Mouse (Mus musculus) heart, embryonic 11.5 days (tissue): ENCODE measurements around the gene Tst. TPM values are rescaled to one million over a fixed set of nuclear protein-coding genes. Genes with fewer than 3 reads are reported as not detected.
A peak's percentile ranks its signal among the peaks of the same experiment; 100 is the strongest.

Experiments used
- ATAC-seq: fragments of 200-750 bp; cut with Nextera tagmentation; replicated peaks from 2 replicates; pipeline ENCODE4 v1.8.0; 2017; ENCODE audit warnings: moderate library complexity; ENCODE audit not compliant: insufficient number of reproducible peaks, low FRiP score, low TSS enrichment
- H3K27ac ChIP-seq: fragments of 300-500 bp; sonication (generic); 2 replicates; pipeline ENCODE4 v1.5.1; 2014; ENCODE audit warnings: mild to moderate bottlenecking, low read depth, low read length
- H3K27me3 ChIP-seq: fragments of 300-500 bp; sonication (generic); 2 replicates; pipeline ENCODE4 v1.6.1; 2014; ENCODE audit warnings: mild to moderate bottlenecking, low read length, mixed read lengths; ENCODE audit not compliant: control insufficient read depth, insufficient read depth
- H3K36me3 ChIP-seq: fragments of 300-500 bp; sonication (generic); 2 replicates; pipeline ENCODE4 v1.6.1; 2014; ENCODE audit warnings: mild to moderate bottlenecking, low read length, moderate library complexity, mixed read lengths; ENCODE audit not compliant: control insufficient read depth, insufficient read depth
- H3K4me1 ChIP-seq: fragments of 300-500 bp; sonication (generic); 2 replicates; pipeline ENCODE4 v1.6.1; 2014; ENCODE audit warnings: low read length; ENCODE audit not compliant: control insufficient read depth, insufficient read depth
- H3K4me2 ChIP-seq: fragments of 300-500 bp; sonication (generic); 2 replicates; pipeline ENCODE4 v1.6.1; 2014; ENCODE audit warnings: mild to moderate bottlenecking, moderate library complexity
- H3K4me3 ChIP-seq: fragments of 300-500 bp; sonication (generic); 2 replicates; pipeline ENCODE4 v1.5.1; 2014; ENCODE audit warnings: low read depth, low read length
- H3K9ac ChIP-seq: fragments of 300-500 bp; sonication (generic); 2 replicates; pipeline ENCODE4 v1.6.1; 2014; ENCODE audit warnings: mild to moderate bottlenecking, low read depth, low read length, moderate library complexity
- H3K9me3 ChIP-seq: fragments of 300-500 bp; sonication (generic); replicated peaks from 2 replicates; pipeline ENCODE4 v1.6.1; 2016; ENCODE audit warnings: low read length; ENCODE audit not compliant: control insufficient read depth
- WGBS: fragments of 180-500 bp; shearing (Covaris S2); extraction: QIAGEN DNeasy Blood & Tissue Kit; methylation state at CpG from one replicate; pipeline ENCODE4 v1.1.7; 2014; ENCODE audit not compliant: insufficient replicate concordance; 5-methylcytosine and 5-hydroxymethylcytosine counted together
- polyA plus RNA-seq: library from polyadenylated mRNA; unstranded; fragments of >200 nt; fragmentation: Nextera tagmentation; extraction: Ambion mirVana; gene quantifications from 2 replicates; pipeline ENCODE4 v1.2.1, GENCODE M21; 2014

The Tst gene
- polyA plus RNA-seq, 1 experiment from 2014 or later, result 13.5 TPM

DNA sequence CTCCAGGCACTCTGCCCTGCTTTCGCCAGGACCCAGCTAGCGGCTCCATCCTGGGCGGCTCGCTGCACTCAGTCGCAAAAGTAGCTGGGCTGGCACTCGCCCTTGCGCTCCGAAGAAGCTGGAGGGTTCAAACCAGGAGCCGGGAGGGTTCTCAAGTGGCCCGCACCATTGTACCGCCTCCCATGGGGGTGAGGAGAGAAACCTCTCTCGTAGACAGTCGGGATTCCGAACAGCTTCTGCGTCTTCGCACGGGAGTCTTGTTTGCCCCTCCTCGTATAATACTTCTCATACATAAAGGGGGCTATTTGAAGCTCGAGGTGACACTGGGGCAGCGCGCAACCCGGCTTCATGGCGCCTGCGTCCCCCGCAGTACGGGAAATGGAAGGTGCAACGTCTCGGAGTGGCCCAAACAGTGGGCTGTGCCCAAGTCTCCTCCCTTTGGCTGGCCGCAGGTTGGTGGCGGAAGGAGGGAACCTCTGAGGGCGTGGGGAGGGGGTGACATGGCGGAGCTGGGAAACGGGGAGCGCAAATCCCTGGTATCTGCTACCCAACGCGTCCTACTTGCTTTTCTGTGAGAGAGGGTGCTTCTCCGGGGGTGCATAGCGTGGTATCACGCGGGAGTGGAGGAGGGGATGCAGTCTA, 707 bp upstream of the Tst start, which contains the start of gene Mpst:
Mpst (plus strand) TSS at position 124 of the 642 bp plus-strand sequence.
- Histone ChIP-seq H3K9ac (peak within 1 kb of the TSS; percentile 85), H3K9me3 (no peaks in the 10 kb centered on the region), H3K4me1 (peaks cover 30% of the 10 kb centered on the region), H3K4me3 (peak within 1 kb of the TSS; percentile 69), H3K4me2 (peak within 1 kb of the TSS; percentile 97), H3K27me3 (peaks cover 30% of the 10 kb centered on the region), H3K36me3 (no peaks in the 10 kb centered on the region), H3K27ac (peak within 1 kb of the TSS; percentile 88)
- WGBS, result under 1% methylated on average over 40 of the region's 40 CpGs
- ATAC-seq, result peak; percentile 86

- Histone ChIP-seq H3K4me2 (peak overlapping the region; percentile 97), H3K27ac (no peak overlapping the region), H3K9me3 (no peaks in the 10 kb centered on the region), H3K4me1 (peaks cover 27% of the 10 kb centered on the region), H3K27me3 (peaks cover 17% of the 10 kb centered on the region), H3K9ac (peak overlapping the region; percentile 85; the same call in 1 of the 2 replicates), H3K36me3 (no peaks in the 10 kb centered on the region), H3K4me3 (peak overlapping the region; percentile 69)
- 52% methylated on average over 11 of the region's 11 CpGs for WGBS
- ATAC-seq, result no peak
Measured at GRCm38 (mm10) chr15:78405098-78405497, 609 bp downstream of the Tst start.

DNA sequence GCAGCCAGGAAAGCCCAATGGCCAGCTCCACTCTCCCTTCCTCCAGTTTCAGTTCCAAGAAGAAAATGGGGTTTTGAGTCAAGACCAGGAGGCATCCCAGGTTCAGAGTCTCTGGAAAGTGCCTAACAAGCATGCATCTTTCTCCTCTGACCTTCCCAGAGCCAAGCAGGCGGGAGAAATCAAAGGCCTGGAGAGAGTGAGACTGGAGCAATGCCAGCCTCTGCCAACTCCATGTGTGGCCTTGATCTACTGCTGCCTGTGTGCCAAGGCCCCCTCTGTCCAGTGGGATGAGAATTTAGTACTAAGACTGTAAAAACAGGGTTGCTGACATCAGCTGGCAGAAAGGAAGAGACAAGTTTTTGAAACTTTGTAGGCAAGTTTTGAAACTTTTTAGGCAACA, 1.8 kb downstream of the Tst start:
- H3K4me3 ChIP-seq, result no peak overlapping the region
- H3K9ac ChIP-seq, result no peak overlapping the region

DNA sequence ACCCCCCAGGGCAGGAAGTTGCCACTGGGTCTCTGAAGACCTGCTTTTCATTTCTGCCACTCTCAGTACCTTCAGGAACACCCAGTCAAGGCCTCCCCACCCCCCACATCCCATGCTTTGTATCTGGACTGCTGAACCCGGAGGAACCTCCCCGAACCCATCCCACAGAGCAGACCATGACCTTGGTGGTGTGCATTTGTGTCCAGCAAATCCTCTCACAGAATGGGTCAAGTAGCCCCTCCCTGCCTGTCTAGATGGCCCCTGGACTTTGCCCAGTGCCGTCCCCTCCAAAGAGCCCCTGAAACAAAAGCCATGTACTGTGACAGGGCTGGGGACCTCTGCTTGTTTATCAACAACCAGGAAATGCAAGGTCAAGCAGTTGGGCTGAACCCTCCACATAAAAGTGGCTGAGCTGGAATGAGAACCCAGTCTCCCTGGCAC, 2.4 kb downstream of the Tst start:
- Histone ChIP-seq H3K4me1 (peaks cover 22% of the 10 kb centered on the region), H3K36me3 (no peaks in the 10 kb centered on the region), H3K9me3 (no peaks in the 10 kb centered on the region), H3K27ac (peak overlapping the region; percentile 24; the same call in 1 of the 2 replicates), H3K4me3 (no peak overlapping the region), H3K9ac (0 out of 2 replicates have a peak overlapping the region, but pooled peaks have one; percentile 39), H3K27me3 (no peaks in the 10 kb centered on the region), H3K4me2 (0 out of 2 replicates have a peak overlapping the region, but pooled peaks have one; percentile 6)
- WGBS, result 47% methylated on average over 3 of the region's 3 CpGs
- no peak for ATAC-seq

More for the DNA sequence above, 1.8 kb downstream of the Tst start:
- H3K27ac ChIP-seq, result peak overlapping the region; percentile 24; the same call in 1 of the 2 replicates
- H3K4me1 ChIP-seq, result peaks cover 22% of the 10 kb centered on the region
- no peak for ATAC-seq
- H3K4me2 ChIP-seq, result peak overlapping the region; percentile 0; the same call in 1 of the 2 replicates
- H3K36me3 ChIP-seq, result no peaks in the 10 kb centered on the region
- H3K9me3 ChIP-seq, result no peaks in the 10 kb centered on the region
- H3K27me3 ChIP-seq, result peaks cover 5% of the 10 kb centered on the region
- 52% methylated on average over 1 of the region's 1 CpGs for WGBS

- no peaks in the 10 kb centered on the region for H3K27me3 ChIP-seq
- WGBS, result 73% methylated on average over 7 of the region's 7 CpGs
- H3K9me3 ChIP-seq, result no peaks in the 10 kb centered on the region
- H3K4me2 ChIP-seq, result no peak overlapping the region
- no peak for ATAC-seq
- H3K9ac ChIP-seq, result no peak overlapping the region
- peaks cover 22% of the 10 kb centered on the region for H3K4me1 ChIP-seq
- no peak overlapping the region for H3K4me3 ChIP-seq
- H3K27ac ChIP-seq, result no peak overlapping the region
- H3K36me3 ChIP-seq, result no peaks in the 10 kb centered on the region
Measured at GRCm38 (mm10) chr15:78402423-78402822, 3.3 kb downstream of the Tst start.

DNA sequence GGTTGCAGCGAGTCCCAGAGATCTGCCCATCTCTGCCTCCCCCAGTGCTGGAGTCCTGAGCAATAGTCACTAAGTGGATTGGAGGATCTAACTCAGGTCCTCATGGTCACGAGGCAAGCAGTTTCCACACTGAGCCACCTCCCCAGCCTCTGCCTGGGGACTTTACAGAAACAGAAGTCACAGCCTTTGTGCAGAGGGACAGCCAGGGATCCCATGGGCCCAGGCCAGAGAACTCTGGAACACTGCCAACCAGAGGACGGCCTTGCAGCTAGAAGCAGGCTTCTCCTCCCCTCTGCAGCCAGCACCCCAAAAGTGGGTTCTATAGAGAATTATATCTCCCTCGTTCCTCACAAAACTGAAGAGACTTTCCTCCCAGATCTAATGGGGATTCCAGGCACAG, 3.8 kb downstream of the Tst start:
- Histone ChIP-seq H3K27me3 (no peaks in the 10 kb centered on the region), H3K4me1 (peaks cover 22% of the 10 kb centered on the region), H3K9me3 (no peaks in the 10 kb centered on the region), H3K27ac (no peak overlapping the region), H3K36me3 (no peaks in the 10 kb centered on the region), H3K4me3 (no peak overlapping the region), H3K9ac (no peak overlapping the region), H3K4me2 (no peak overlapping the region)
- 57% methylated on average over 4 of the region's 4 CpGs for WGBS
- ATAC-seq, result no peak

- no peak overlapping the region; the same call in 1 of the 2 replicates for H3K9ac ChIP-seq
- 74% methylated on average over 6 of the region's 6 CpGs for whole genome bisulfite sequencing
Measured at GRCm38 (mm10) chr15:78401345-78401744, 4.4 kb downstream of the Tst start.

GRCm38 (mm10) chr15:78395478-78395962, 10.2 kb downstream of the Tst start, which contains the start of gene Tex33:
Tex33 (minus strand) TSS chr15:78395912.
- Histone ChIP-seq H3K27me3 (no peaks in the 10 kb centered on the region), H3K27ac (no peak within 1 kb of the TSS)
- WGBS, result 78% methylated on average over 8 of the region's 8 CpGs

More at GRCm38 (mm10) chr15:78401345-78401744, 4.4 kb downstream of the Tst start:
- ATAC-seq, result no peak
- H3K27me3 ChIP-seq, result no peaks in the 10 kb centered on the region
- H3K9me3 ChIP-seq, result no peaks in the 10 kb centered on the region
- H3K36me3 ChIP-seq, result no peaks in the 10 kb centered on the region
- no peak overlapping the region for H3K27ac ChIP-seq
- H3K4me2 ChIP-seq, result no peak overlapping the region
- peaks cover 22% of the 10 kb centered on the region for H3K4me1 ChIP-seq
- no peak overlapping the region for H3K4me3 ChIP-seq

More at GRCm38 (mm10) chr15:78395478-78395962, 10.2 kb downstream of the Tst start, which contains the start of gene Tex33:
- no peak within 1 kb of the TSS for H3K4me2 ChIP-seq
- H3K4me3 ChIP-seq, result no peak within 1 kb of the TSS
- no peak within 1 kb of the TSS for H3K9ac ChIP-seq
- H3K4me1 ChIP-seq, result no peaks in the 10 kb centered on the region
- ATAC-seq, result no peak
- no peaks in the 10 kb centered on the region for H3K36me3 ChIP-seq
- H3K9me3 ChIP-seq, result no peaks in the 10 kb centered on the region
